Mouse (Mus musculus) heart, embryonic 15.5 days (tissue): ENCODE measurements at regions not wholly inside any gene's neighbourhood (a gene's known extent, or its start where the extent isn't known, plus 50 kb on each side); places are given as distances from the start of the nearest gene placed in this dataset.

ENCODE experiments used
- ATAC-seq: fragments of 200-750 bp; cut with Nextera tagmentation; replicated peaks from 2 replicates; pipeline ENCODE4 v1.8.0; 2017; ENCODE audit warnings: low read depth, moderate TSS enrichment; ENCODE audit not compliant: insufficient number of reproducible peaks, insufficient read depth, low FRiP score
- H3K27ac ChIP-seq: fragments of 300-500 bp; sonication (generic); 2 replicates; pipeline ENCODE4 v1.5.1; 2015; ENCODE audit warnings: mild to moderate bottlenecking, inconsistent platforms
- H3K27me3 ChIP-seq: fragments of 300-500 bp; sonication (generic); 2 replicates; pipeline ENCODE4 v1.6.1; 2015; ENCODE audit warnings: inconsistent platforms
- H3K36me3 ChIP-seq: fragments of 300-500 bp; sonication (generic); 2 replicates; pipeline ENCODE4 v1.6.1; 2015; ENCODE audit warnings: mild to moderate bottlenecking, inconsistent platforms
- H3K4me1 ChIP-seq: fragments of 300-500 bp; sonication (generic); replicated peaks from 2 replicates; pipeline ENCODE4 v1.6.1; 2015; ENCODE audit warnings: inconsistent platforms
- H3K4me2 ChIP-seq: fragments of 300-500 bp; sonication (generic); 2 replicates; pipeline ENCODE4 v1.6.1; 2015; ENCODE audit warnings: inconsistent platforms, mild to moderate bottlenecking, moderate library complexity
- H3K4me3 ChIP-seq: fragments of 300-500 bp; sonication (generic); 2 replicates; pipeline ENCODE4 v1.5.1; 2015; ENCODE audit warnings: mild to moderate bottlenecking, inconsistent platforms
- H3K9ac ChIP-seq: fragments of 300-500 bp; sonication (generic); 2 replicates; pipeline ENCODE4 v1.6.1; 2015; ENCODE audit warnings: mild to moderate bottlenecking, inconsistent platforms
- H3K9me3 ChIP-seq: fragments of 300-500 bp; sonication (generic); replicated peaks from 2 replicates; pipeline ENCODE4 v1.6.1; 2016; ENCODE audit warnings: inconsistent platforms
- WGBS: fragments of 180-500 bp; shearing (Covaris S2); methylation state at CpG from one replicate; pipeline ENCODE4 v1.1.7; 2015; ENCODE audit warnings: mixed read lengths; 5-methylcytosine and 5-hydroxymethylcytosine counted together

- H3K4me2 ChIP-seq = no peak overlapping the region
- no peak overlapping the region for H3K27ac ChIP-seq
- 82% methylated on average over 9 of the region's 9 CpGs for WGBS
- H3K4me1 ChIP-seq = no peaks in the 10 kb centered on the region
- no peak for ATAC-seq
- H3K9me3 ChIP-seq = no peaks in the 10 kb centered on the region
- no peaks in the 10 kb centered on the region for H3K36me3 ChIP-seq
- no peaks in the 10 kb centered on the region for H3K27me3 ChIP-seq
- no peak overlapping the region for H3K9ac ChIP-seq
- no peak overlapping the region for H3K4me3 ChIP-seq
These were observed 355.3 kb upstream of the Cdh4 start for GRCm38 (mm10) chr2:179086915-179087314.

- Histone ChIP-seq H3K4me1 (no peaks in the 10 kb centered on the region), H3K27ac (no peak overlapping the region), H3K9me3 (no peaks in the 10 kb centered on the region), H3K9ac (no peak overlapping the region), H3K27me3 (no peaks in the 10 kb centered on the region), H3K36me3 (no peaks in the 10 kb centered on the region), H3K4me3 (no peak overlapping the region), H3K4me2 (no peak overlapping the region)
- no peak for ATAC-seq
- WGBS = 71% methylated on average over 3 of the region's 3 CpGs
These were observed 350.8 kb upstream of the Cdh4 start for GRCm38 (mm10) chr2:179091480-179091879.

GRCm38 (mm10) chr2:179093996-179094395, 348.2 kb upstream of the Cdh4 start:
- Histone ChIP-seq H3K27me3 (no peaks in the 10 kb centered on the region), H3K4me2 (no peak overlapping the region), H3K4me1 (no peaks in the 10 kb centered on the region), H3K27ac (no peak overlapping the region), H3K9ac (no peak overlapping the region), H3K4me3 (no peak overlapping the region), H3K9me3 (no peaks in the 10 kb centered on the region), H3K36me3 (no peaks in the 10 kb centered on the region)
- ATAC-seq = no peak
- 68% methylated on average over 11 of the region's 11 CpGs for WGBS

GRCm38 (mm10) chr2:179095981-179096380, 346.2 kb upstream of the Cdh4 start:
- Histone ChIP-seq H3K4me1 (no peaks in the 10 kb centered on the region), H3K9ac (no peak overlapping the region), H3K9me3 (no peaks in the 10 kb centered on the region), H3K4me3 (no peak overlapping the region), H3K4me2 (no peak overlapping the region), H3K27me3 (no peaks in the 10 kb centered on the region), H3K36me3 (no peaks in the 10 kb centered on the region), H3K27ac (no peak overlapping the region)
- ATAC-seq = no peak
- WGBS = 89% methylated on average over 3 of the region's 3 CpGs

- H3K9ac ChIP-seq = no peak overlapping the region
- H3K4me2 ChIP-seq = no peak overlapping the region
- no peaks in the 10 kb centered on the region for H3K4me1 ChIP-seq
- no peaks in the 10 kb centered on the region for H3K27me3 ChIP-seq
- H3K4me3 ChIP-seq = no peak overlapping the region
- no peak for ATAC-seq
- 73% methylated on average over 4 of the region's 4 CpGs for WGBS
- no peak overlapping the region for H3K27ac ChIP-seq
- no peaks in the 10 kb centered on the region for H3K36me3 ChIP-seq
- H3K9me3 ChIP-seq = no peaks in the 10 kb centered on the region
These were observed 345.4 kb upstream of the Cdh4 start for GRCm38 (mm10) chr2:179096861-179097260.

GRCm38 (mm10) chr2:179099783-179100182, 342.4 kb upstream of the Cdh4 start:
- no peak overlapping the region for H3K4me2 ChIP-seq
- no peak overlapping the region for H3K4me3 ChIP-seq
- WGBS = 78% methylated on average over 1 of the region's 1 CpGs
- no peaks in the 10 kb centered on the region for H3K27me3 ChIP-seq
- no peaks in the 10 kb centered on the region for H3K36me3 ChIP-seq
- H3K4me1 ChIP-seq = no peaks in the 10 kb centered on the region
- no peak overlapping the region for H3K27ac ChIP-seq
- H3K9ac ChIP-seq = no peak overlapping the region
- no peak for ATAC-seq
- H3K9me3 ChIP-seq = no peaks in the 10 kb centered on the region

GRCm38 (mm10) chr2:179103114-179103513, 339.1 kb upstream of the Cdh4 start:
- no peaks in the 10 kb centered on the region for H3K27me3 ChIP-seq
- H3K4me2 ChIP-seq = no peak overlapping the region
- H3K4me3 ChIP-seq = no peak overlapping the region
- H3K4me1 ChIP-seq = no peaks in the 10 kb centered on the region
- no peak overlapping the region for H3K9ac ChIP-seq
- WGBS = 62% methylated on average over 1 of the region's 1 CpGs
- ATAC-seq = no peak
- no peaks in the 10 kb centered on the region for H3K9me3 ChIP-seq
- H3K36me3 ChIP-seq = no peaks in the 10 kb centered on the region
- no peak overlapping the region for H3K27ac ChIP-seq

- Histone ChIP-seq H3K27ac (no peak overlapping the region), H3K36me3 (no peaks in the 10 kb centered on the region), H3K9me3 (no peaks in the 10 kb centered on the region), H3K4me3 (no peak overlapping the region), H3K27me3 (no peaks in the 10 kb centered on the region), H3K4me2 (no peak overlapping the region), H3K9ac (no peak overlapping the region), H3K4me1 (no peaks in the 10 kb centered on the region)
- WGBS = 44% methylated on average over 5 of the region's 5 CpGs
- no peak for ATAC-seq
These were observed 329.3 kb upstream of the Cdh4 start for GRCm38 (mm10) chr2:179112951-179113350.

GRCm38 (mm10) chr2:179128018-179128417, 314.2 kb upstream of the Cdh4 start:
- H3K9ac ChIP-seq = no peak overlapping the region
- no peaks in the 10 kb centered on the region for H3K27me3 ChIP-seq
- no peaks in the 10 kb centered on the region for H3K4me1 ChIP-seq
- H3K4me2 ChIP-seq = no peak overlapping the region
- no peaks in the 10 kb centered on the region for H3K36me3 ChIP-seq
- WGBS = 67% methylated on average over 3 of the region's 3 CpGs
- no peak for ATAC-seq
- no peak overlapping the region for H3K4me3 ChIP-seq
- no peak overlapping the region for H3K27ac ChIP-seq
- no peaks in the 10 kb centered on the region for H3K9me3 ChIP-seq

GRCm38 (mm10) chr2:179128432-179128831, 313.8 kb upstream of the Cdh4 start:
- Histone ChIP-seq H3K36me3 (no peaks in the 10 kb centered on the region), H3K4me2 (no peak overlapping the region), H3K27me3 (no peaks in the 10 kb centered on the region), H3K4me3 (no peak overlapping the region), H3K4me1 (no peaks in the 10 kb centered on the region), H3K9ac (no peak overlapping the region), H3K27ac (no peak overlapping the region), H3K9me3 (no peaks in the 10 kb centered on the region)
- 83% methylated on average over 5 of the region's 5 CpGs for WGBS
- no peak for ATAC-seq

- no peak for ATAC-seq
- no peak overlapping the region for H3K4me3 ChIP-seq
- 62% methylated on average over 5 of the region's 5 CpGs for WGBS
These were observed 311.2 kb upstream of the Cdh4 start for GRCm38 (mm10) chr2:179131004-179131403.

GRCm38 (mm10) chr2:179142313-179142712, 299.9 kb upstream of the Cdh4 start:
- Histone ChIP-seq H3K4me2 (no peak overlapping the region), H3K9ac (no peak overlapping the region), H3K36me3 (no peaks in the 10 kb centered on the region), H3K4me1 (no peaks in the 10 kb centered on the region), H3K27me3 (no peaks in the 10 kb centered on the region), H3K4me3 (no peak overlapping the region), H3K9me3 (no peaks in the 10 kb centered on the region), H3K27ac (no peak overlapping the region)
- ATAC-seq = no peak
- WGBS = 61% methylated on average over 8 of the region's 8 CpGs

More at GRCm38 (mm10) chr2:179131004-179131403, 311.2 kb upstream of the Cdh4 start:
- H3K9ac ChIP-seq = no peak overlapping the region
- H3K27me3 ChIP-seq = no peaks in the 10 kb centered on the region
- no peaks in the 10 kb centered on the region for H3K36me3 ChIP-seq
- no peak overlapping the region for H3K4me2 ChIP-seq
- no peaks in the 10 kb centered on the region for H3K4me1 ChIP-seq
- H3K27ac ChIP-seq = no peak overlapping the region
- no peaks in the 10 kb centered on the region for H3K9me3 ChIP-seq
